Mouse (Mus musculus) hindbrain, postnatal 0 days (tissue): ENCODE measurements at regions not wholly inside any gene's neighbourhood (a gene's known extent, or its start where the extent isn't known, plus 50 kb on each side); places are given as distances from the start of the nearest gene placed in this dataset.

Experiments
- ATAC-seq: fragments of 200-750 bp; cut with Nextera tagmentation; 2 replicates; pipeline ENCODE4 v1.8.0; 2017; ENCODE audit warnings: mild to moderate bottlenecking, moderate TSS enrichment, moderate library complexity
- DNase-seq: peaks from one replicate; pipeline ENCODE4 v3.0.0-alpha.2; 2015; ENCODE audit warnings: low spot score
- H3K27ac ChIP-seq: fragments of 300-500 bp; sonication (generic); 2 replicates; pipeline ENCODE4 v1.5.1; 2014; ENCODE audit warnings: mild to moderate bottlenecking
- H3K27me3 ChIP-seq: fragments of 300-500 bp; sonication (generic); 2 replicates; pipeline ENCODE4 v1.6.1; 2014; ENCODE audit warnings: low read length, mixed read lengths; ENCODE audit not compliant: insufficient read depth
- H3K36me3 ChIP-seq: fragments of 300-500 bp; sonication (generic); 2 replicates; pipeline ENCODE4 v1.6.1; 2014; ENCODE audit warnings: low read length, mixed read lengths; ENCODE audit not compliant: insufficient read depth
- H3K4me1 ChIP-seq: fragments of 300-500 bp; sonication (generic); 2 replicates; pipeline ENCODE4 v1.6.1; 2014; ENCODE audit warnings: antibody characterized with exemption, low read length, mixed read lengths; ENCODE audit not compliant: insufficient read depth
- H3K4me2 ChIP-seq: fragments of 300-500 bp; sonication (generic); 2 replicates; pipeline ENCODE4 v1.6.1; 2014; ENCODE audit warnings: low read depth, mild to moderate bottlenecking, low read length, moderate library complexity, mixed read lengths
- H3K4me3 ChIP-seq: fragments of 300-500 bp; sonication (generic); 2 replicates; pipeline ENCODE4 v1.5.1; 2014; ENCODE audit warnings: low read length
- H3K9ac ChIP-seq: fragments of 300-500 bp; sonication (generic); replicated peaks from 2 replicates; pipeline ENCODE4 v1.6.1; 2014; ENCODE audit warnings: mild to moderate bottlenecking, low read length, moderate library complexity, mixed read lengths
- H3K9me3 ChIP-seq: fragments of 300-500 bp; sonication (generic); 2 replicates; pipeline ENCODE4 v1.6.1; 2016; ENCODE audit warnings: low read length, mixed read lengths
- CTCF ChIP-seq: IDR thresholded peaks from 2 replicates; pipeline ENCODE4 v1.5.1; 2016; ENCODE audit warnings: antibody characterized with exemption, control low read depth, low read depth
- WGBS: fragments of 180-500 bp; shearing (Covaris S2); extraction: QIAGEN DNeasy Blood & Tissue Kit; methylation state at CpG from one replicate; pipeline ENCODE4 v1.1.7; 2014; 5-methylcytosine and 5-hydroxymethylcytosine counted together

DNA sequence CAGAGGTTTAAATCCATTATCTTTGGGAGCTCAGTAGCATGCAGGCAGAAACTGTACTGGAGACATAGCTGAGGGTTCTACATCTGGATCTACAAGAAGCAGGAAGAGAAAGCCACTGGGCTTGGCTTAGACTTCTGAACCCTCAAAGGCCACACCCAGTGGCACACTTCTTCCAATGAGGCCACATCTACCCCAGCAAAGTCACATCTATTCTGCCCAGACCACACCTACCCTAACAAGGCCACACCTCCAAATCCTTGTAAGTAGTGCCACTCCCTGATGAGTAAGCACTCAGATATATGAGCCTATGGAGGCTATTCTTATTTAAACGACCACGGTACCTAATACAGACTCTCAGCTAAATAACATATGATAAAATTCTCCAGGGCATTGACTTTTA lies 103.5 kb upstream of the Tram1l1 start:
- Histone ChIP-seq H3K36me3 (no peaks in the 10 kb centered on the region), H3K4me2 (no peak overlapping the region), H3K4me3 (no peak overlapping the region), H3K9ac (no peak overlapping the region), H3K27ac (no peak overlapping the region), H3K4me1 (no peaks in the 10 kb centered on the region), H3K9me3 (no peaks in the 10 kb centered on the region), H3K27me3 (no peaks in the 10 kb centered on the region)
- WGBS, result 86% methylated on average over 2 of the region's 2 CpGs
- DNase-seq (no peak), ATAC-seq (no peak)
- no peak for TF ChIP-seq CTCF

GRCm38 (mm10) chr3:124225982-124226381 lies 94.7 kb upstream of the Tram1l1 start:
- Histone ChIP-seq H3K4me2 (no peak overlapping the region), H3K36me3 (no peaks in the 10 kb centered on the region), H3K9me3 (no peaks in the 10 kb centered on the region), H3K27me3 (no peaks in the 10 kb centered on the region), H3K9ac (no peak overlapping the region), H3K4me3 (no peak overlapping the region), H3K4me1 (0 out of 2 replicates have a peak, but pooled peaks cover 4% of the 10 kb centered on the region), H3K27ac (no peak overlapping the region)
- WGBS, result 80% methylated on average over 4 of the region's 4 CpGs
- DNase-seq, result no peak
- TF ChIP-seq CTCF, result peak; percentile 44
- no peak for ATAC-seq

GRCm38 (mm10) chr3:124227701-124228100 lies 93.0 kb upstream of the Tram1l1 start:
- 0 out of 2 replicates have a peak, but pooled peaks cover 4% of the 10 kb centered on the region for H3K4me1 ChIP-seq
- DNase-seq (peak; percentile 15), ATAC-seq (no peak)
- H3K27ac ChIP-seq, result no peak overlapping the region
- H3K4me2 ChIP-seq, result no peak overlapping the region
- no peak overlapping the region for H3K9ac ChIP-seq
- no peaks in the 10 kb centered on the region for H3K27me3 ChIP-seq
- no peak for TF ChIP-seq CTCF
- no peaks in the 10 kb centered on the region for H3K9me3 ChIP-seq
- no peak overlapping the region for H3K4me3 ChIP-seq
- H3K36me3 ChIP-seq, result no peaks in the 10 kb centered on the region

- no peaks in the 10 kb centered on the region for H3K27me3 ChIP-seq
- H3K9ac ChIP-seq, result no peak overlapping the region
- TF ChIP-seq CTCF, result no peak
- H3K4me1 ChIP-seq, result no peaks in the 10 kb centered on the region
- no peak overlapping the region for H3K27ac ChIP-seq
- 72% methylated on average over 5 of the region's 5 CpGs for WGBS
- no peaks in the 10 kb centered on the region for H3K36me3 ChIP-seq
- H3K9me3 ChIP-seq, result no peaks in the 10 kb centered on the region
- DNase-seq, result peak; percentile 5
- H3K4me2 ChIP-seq, result no peak overlapping the region
- no peak overlapping the region for H3K4me3 ChIP-seq
- ATAC-seq, result no peak
Measured at GRCm38 (mm10) chr3:124240936-124241733, 79.5 kb upstream of the Tram1l1 start.

GRCm38 (mm10) chr3:124241734-124242006 lies 79.0 kb upstream of the Tram1l1 start:
- no peak overlapping the region for H3K4me2 ChIP-seq
- no peaks in the 10 kb centered on the region for H3K27me3 ChIP-seq
- no peak overlapping the region for H3K27ac ChIP-seq
- H3K36me3 ChIP-seq, result no peaks in the 10 kb centered on the region
- no peaks in the 10 kb centered on the region for H3K9me3 ChIP-seq
- H3K9ac ChIP-seq, result no peak overlapping the region
- no peak for TF ChIP-seq CTCF
- ATAC-seq (no peak), DNase-seq (no peak)
- no peak overlapping the region for H3K4me3 ChIP-seq
- H3K4me1 ChIP-seq, result no peaks in the 10 kb centered on the region
- 95% methylated on average over 1 of the region's 1 CpGs for WGBS

DNA sequence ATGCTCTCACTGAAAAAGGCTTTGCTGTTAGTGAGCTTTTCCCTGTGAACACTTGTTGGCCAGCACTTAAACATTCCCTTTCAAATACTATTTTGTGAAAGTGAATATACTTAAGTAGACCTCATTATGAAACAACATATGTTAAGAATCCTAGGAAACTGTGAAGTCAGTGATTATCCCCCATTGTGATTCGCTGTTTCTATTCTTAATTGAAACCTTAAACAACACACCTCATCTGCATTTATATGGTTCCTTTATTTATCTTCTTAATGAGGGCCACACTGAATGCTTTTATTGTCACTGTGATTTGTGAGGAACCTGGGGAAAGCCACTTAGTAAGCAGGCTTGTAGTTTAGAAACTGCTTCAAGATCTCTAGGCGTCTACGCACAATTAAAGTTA lies 58.5 kb upstream of the Tram1l1 start:
- Histone ChIP-seq H3K27me3 (no peaks in the 10 kb centered on the region), H3K9ac (no peak overlapping the region), H3K27ac (no peak overlapping the region), H3K4me2 (no peak overlapping the region), H3K9me3 (no peaks in the 10 kb centered on the region), H3K36me3 (no peaks in the 10 kb centered on the region), H3K4me1 (no peaks in the 10 kb centered on the region), H3K4me3 (no peak overlapping the region)
- no peak for ATAC-seq
- 40% methylated on average over 3 of the region's 3 CpGs for WGBS
- TF ChIP-seq CTCF, result no peak
- no peak for DNase-seq

DNA sequence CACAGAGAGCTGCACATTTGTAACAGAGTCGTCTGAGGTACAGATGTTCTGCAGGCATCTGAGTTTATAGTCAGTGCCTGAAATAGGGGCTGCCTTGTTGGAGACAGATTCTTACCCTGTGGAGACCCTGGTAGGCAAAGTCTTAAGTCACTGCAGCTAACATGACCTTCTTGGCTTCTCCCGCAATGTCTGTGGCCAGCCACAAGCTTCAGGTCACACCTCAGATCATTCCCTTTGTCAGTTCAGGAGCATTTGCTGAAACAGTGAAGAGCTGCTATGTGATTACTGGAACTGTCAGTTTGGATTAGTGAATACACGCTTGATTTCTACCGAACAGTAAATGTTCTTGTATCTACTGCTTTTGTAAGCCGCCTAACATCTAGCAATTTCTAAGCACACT lies 53.8 kb upstream of the Tram1l1 start:
- Histone ChIP-seq H3K4me1 (no peaks in the 10 kb centered on the region), H3K27ac (no peak overlapping the region), H3K36me3 (no peaks in the 10 kb centered on the region), H3K4me2 (no peak overlapping the region), H3K9me3 (no peaks in the 10 kb centered on the region), H3K4me3 (no peak overlapping the region), H3K9ac (no peak overlapping the region), H3K27me3 (no peaks in the 10 kb centered on the region)
- DNase-seq (peak; percentile 56), ATAC-seq (peak; percentile 70)
- WGBS, result 54% methylated on average over 5 of the region's 5 CpGs
- TF ChIP-seq CTCF, result no peak
